Mouse (Mus musculus): ENCODE results near the gene Fhl2. TPM values are rescaled to one million over a fixed set of nuclear protein-coding genes. Genes with fewer than 3 reads are reported as not detected.

The Fhl2 gene
- total RNA-seq (2015) (0.10 TPM in 1 of 2 replicates, not detected in the other), total RNA-seq (2017) (1.1 TPM in 1 of 2 replicates, not detected in the other)

- ATAC-seq (replicated peaks; ENCODE audit: poor library complexity) = no peak
These were observed at the start of gene Fhl2 for GRCm38 (mm10) chr1:43196661-43197241. TSS of gene Fhl2 (minus strand) at chr1:43196984.

- no peak for ATAC-seq (replicated peaks; ENCODE audit: poor library complexity)
These were observed 48.2 kb upstream of the Fhl2 start for GRCm38 (mm10) chr1:43245014-43245413.

- peak; percentile 87 for ATAC-seq (replicated peaks; ENCODE audit: poor library complexity)
These were observed 44.4 kb upstream of the Fhl2 start for GRCm38 (mm10) chr1:43241208-43241607.

DNA sequence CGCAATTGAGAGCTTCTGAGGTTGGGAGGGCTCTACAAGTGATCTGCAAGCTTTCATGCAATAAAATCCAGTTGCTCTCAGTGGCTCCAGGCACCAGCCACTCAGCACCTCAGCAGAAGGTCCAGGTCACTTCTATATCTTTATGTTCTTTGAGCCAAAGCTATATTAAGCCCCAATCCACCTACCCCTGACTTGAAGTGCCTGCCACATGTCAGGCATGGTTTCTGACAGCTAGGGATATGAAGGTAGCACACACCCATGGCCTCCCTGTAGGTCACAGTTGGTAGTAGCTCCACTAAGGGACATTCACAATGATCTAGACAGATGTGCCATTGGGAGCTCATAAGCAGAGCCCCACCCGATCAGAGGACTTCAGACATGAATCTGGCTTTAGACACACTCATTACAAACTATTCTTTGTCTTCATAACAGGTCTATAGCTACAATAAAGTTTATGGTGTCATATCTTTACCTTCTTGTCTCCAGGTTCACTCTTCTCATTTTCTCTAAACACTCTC lies 43.1 kb upstream of the Fhl2 start:
- no peak for ATAC-seq (replicated peaks; ENCODE audit: poor library complexity)

GRCm38 (mm10) chr1:43238471-43238870 lies 41.7 kb upstream of the Fhl2 start:
- no peak for ATAC-seq (replicated peaks; ENCODE audit: poor library complexity)

- no peak for ATAC-seq (replicated peaks; ENCODE audit: poor library complexity)
These were observed 40.8 kb upstream of the Fhl2 start for GRCm38 (mm10) chr1:43237360-43238235.

DNA sequence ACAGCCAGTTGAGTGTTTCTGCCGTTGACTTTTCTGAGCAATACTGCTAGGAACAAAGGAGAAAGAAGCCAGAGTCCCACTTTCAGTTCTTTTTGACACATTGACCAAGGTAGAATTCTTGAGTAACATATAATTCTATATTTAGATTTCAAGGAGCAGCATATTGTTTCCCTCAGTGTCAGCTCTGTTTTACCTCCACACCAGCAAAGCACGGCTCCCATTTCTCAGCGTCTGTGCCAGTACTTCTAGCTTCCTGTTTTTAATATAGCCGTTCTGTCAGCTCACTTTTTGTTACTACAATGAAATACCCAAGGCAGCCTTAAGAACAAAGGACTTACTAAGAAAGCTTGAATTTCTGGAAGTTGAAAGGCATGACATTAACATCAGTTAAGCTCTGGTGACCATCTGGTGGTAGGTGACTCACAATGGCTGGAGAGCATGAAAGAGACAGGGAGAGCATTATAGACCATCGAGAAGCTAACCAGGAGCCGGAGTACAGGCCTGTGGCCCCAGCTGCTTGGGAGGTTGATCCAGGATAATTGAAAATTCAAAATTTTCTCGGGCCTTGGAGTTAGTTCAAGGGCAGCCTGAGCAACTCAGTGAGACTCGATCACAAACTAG lies 28.9 kb upstream of the Fhl2 start:
- 0 out of 2 replicates have a peak, but pooled peaks have one; percentile 37 for ATAC-seq (replicated peaks; ENCODE audit: poor library complexity)

- no peak for ATAC-seq (replicated peaks; ENCODE audit: poor library complexity)
These were observed 28.2 kb upstream of the Fhl2 start for GRCm38 (mm10) chr1:43224943-43225342.

DNA sequence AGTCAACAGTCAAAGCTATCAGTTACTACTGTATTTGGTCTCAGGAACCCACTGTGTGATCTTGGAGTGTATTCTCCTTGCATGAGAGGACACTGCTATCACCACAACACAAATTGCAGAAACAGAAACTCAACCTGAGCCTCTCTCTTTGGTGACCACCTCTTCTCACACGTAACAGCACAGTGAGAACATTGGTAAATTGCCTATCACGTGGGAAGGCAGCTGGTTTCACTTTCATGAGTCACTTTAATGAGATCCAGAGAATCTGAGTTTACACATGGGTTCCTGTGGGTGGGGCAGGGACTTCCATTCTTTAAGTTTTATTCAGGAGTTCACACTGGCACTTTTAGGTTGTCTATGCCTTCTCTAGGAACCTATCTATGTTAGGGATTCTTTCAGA lies 27.4 kb upstream of the Fhl2 start:
- ATAC-seq (replicated peaks; ENCODE audit: poor library complexity) = peak; percentile 89

DNA sequence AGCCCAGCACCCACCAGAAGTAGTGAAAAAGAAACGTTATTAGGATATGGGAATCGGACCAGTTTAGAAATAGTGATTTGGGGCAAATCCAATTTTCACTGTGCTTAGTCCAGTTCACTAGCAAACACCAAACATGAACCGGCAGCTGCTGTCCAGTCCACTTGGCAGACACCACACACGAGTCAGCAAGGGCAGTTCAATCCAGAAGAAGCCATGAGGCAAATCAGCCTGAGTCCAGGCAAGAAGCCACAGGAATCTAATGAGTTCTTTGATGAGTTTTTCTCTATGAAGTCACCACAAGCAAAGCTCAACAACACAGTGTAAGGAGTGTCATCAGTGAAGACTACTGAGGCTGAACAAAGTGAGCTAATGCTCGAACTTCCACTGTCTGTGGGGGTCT lies 26.3 kb upstream of the Fhl2 start:
- ATAC-seq (replicated peaks; ENCODE audit: poor library complexity) = no peak

GRCm38 (mm10) chr1:43218016-43218680 lies 21.4 kb upstream of the Fhl2 start:
- ATAC-seq (replicated peaks; ENCODE audit: poor library complexity) = no peak

- ATAC-seq (replicated peaks; ENCODE audit: poor library complexity) = no peak
These were observed 18.8 kb upstream of the Fhl2 start for GRCm38 (mm10) chr1:43215601-43216000.

- no peak for ATAC-seq (replicated peaks; ENCODE audit: poor library complexity)
These were observed 14.5 kb upstream of the Fhl2 start for GRCm38 (mm10) chr1:43211274-43211673.

DNA sequence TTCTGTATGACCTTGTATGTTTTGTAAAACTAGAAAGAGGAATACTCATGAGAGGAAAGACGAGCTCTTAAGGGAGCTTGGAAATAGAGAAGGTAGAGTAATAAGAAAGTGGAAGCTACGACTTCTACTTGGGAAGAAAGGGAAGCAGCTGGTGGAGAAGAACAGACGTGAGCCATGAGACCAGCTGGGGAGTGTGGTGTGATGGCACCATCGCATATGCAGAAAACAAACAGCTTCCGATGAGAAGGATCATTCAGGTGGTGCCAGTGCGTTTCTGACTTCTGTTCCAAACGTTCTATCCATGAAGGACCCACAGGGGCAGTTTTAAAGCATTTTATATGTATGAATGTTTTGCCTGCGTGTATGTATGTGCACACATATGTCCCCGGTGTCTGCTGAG lies 13.5 kb upstream of the Fhl2 start:
- no peak for ATAC-seq (replicated peaks; ENCODE audit: poor library complexity)

GRCm38 (mm10) chr1:43207147-43207546 lies 10.4 kb upstream of the Fhl2 start:
- ATAC-seq (replicated peaks; ENCODE audit: poor library complexity) = no peak

GRCm38 (mm10) chr1:43203282-43203681 lies 6.5 kb upstream of the Fhl2 start:
- no peak for ATAC-seq (replicated peaks; ENCODE audit: poor library complexity)

DNA sequence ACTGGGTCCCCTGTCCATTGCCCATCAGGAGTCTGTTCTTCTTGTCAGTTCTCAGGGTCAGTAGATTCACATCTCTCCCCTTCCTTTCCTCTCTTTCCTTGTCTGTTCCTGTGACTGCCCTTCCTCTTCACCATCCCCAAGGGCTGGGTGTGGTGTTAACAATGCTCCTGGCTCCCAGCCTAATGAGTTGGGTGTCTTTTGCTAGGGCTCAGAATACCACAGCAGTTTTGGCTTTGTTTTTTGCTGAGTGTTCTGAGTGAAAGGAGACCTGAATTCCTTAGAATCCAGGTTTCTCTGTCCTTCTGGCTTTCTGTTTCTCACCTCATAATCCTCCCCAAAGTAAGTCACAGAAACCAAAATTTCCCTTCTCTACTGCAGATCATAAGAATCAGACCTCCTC lies 5.4 kb upstream of the Fhl2 start:
- ATAC-seq (replicated peaks; ENCODE audit: poor library complexity) = no peak

DNA sequence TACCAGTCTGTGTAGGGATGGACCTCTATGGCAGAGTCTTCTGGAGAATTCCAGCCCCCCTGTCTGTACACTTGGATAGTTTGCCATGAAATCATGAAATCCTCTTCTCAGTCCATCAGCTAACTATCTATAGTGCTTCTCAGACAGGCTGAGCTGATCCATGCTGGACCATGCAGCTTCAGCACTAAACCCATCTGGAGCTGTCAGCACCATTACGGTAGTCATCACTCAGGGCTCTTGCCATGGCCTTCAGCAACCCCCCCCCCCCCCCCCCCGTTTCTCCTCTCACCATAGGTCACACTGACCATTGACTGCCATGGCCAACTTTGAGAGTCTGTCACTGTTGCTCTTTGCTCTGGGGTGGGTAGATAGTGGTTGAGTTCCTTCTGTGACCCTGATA lies 5.0 kb upstream of the Fhl2 start:
- no peak for ATAC-seq (replicated peaks; ENCODE audit: poor library complexity)

DNA sequence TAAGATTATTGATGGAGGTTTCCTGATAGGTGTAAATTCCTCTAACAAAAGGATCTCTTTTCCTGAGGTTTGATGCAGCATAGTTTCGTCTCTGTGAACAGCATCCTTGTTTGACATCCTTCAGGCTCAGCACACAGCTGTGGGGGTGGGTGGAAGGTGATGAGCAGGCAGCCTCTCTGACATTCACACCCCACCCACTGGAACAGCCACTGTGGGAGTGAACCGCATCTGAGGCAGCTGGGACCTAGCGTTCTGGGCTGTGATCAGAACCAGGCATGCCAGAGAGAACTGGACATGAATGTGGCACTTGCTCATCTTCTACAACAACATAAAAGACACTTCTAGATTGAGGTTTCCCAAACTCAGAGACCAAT lies 3.1 kb upstream of the Fhl2 start:
- no peak for ATAC-seq (replicated peaks; ENCODE audit: poor library complexity)

DNA sequence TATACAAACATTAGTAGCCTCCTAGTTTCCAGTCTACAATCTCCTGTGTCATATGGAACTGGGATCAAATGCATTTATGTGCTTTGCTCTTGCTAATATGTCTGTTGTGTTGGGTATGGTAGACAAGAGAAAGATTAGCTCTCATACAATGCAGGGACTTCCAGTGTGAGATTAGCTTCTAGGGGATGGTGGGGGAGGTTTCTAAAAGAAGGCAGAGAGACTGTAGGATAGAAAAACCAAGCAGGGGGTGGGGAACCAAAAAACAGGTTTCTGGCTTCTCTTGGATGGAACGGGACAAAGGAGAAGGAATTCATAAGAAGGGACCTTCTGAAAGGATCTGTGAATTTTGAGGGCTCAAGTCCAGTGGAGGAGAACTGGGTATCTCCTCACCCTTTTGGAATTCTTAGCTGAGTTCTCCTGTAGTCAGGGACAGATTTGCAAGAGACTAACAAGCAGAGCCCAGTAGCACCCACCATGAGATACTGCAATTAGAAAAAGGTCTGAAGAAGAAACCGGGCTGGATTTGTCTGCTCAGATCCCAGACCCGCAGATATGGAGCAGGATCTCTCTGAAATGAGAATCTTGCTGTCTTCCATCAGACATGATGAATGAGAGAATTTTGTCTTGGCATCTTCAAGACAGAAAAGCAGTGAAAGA lies 2.6 kb upstream of the Fhl2 start:
- ATAC-seq (replicated peaks; ENCODE audit: poor library complexity) = no peak

DNA sequence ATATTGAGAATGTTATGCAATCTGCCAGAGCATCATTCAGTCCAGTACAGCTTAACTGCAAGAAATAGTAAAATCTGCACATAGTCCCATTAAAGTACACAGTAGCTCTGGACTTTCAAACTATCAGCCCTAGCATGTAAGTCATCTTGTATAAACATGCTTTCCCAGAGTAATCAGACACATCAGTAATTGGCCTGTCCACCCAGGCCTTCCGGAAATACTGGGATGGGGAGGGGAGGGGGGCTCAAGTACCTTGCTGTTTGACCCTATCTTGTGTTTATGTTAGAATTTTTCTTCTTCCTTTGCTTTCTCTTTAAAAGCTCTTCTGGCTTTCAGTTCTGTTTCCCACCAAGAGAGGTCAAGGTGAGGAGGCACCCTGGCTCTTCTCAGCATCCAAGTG lies 725 bp downstream of the Fhl2 start:
- no peak for ATAC-seq (replicated peaks; ENCODE audit: poor library complexity)

Measured in megakaryocyte progenitor cell, adult 5-6 weeks (primary cell).